Mouse (Mus musculus) embryonic fibroblast, embryonic 13.5 days (primary cell): ENCODE data around the gene Acot3.

Experiments
- CTCF ChIP-seq: IDR thresholded peaks from 2 replicates; pipeline ENCODE4 v1.5.1; 2011; ENCODE audit warnings: mild to moderate bottlenecking, control low read depth, low read length, moderate library complexity, borderline replicate concordance; ENCODE audit not compliant: insufficient read depth
- POLR2A ChIP-seq: IDR thresholded peaks from 2 replicates; pipeline ENCODE4 v1.6.1; 2011; ENCODE audit warnings: low read depth, mild to moderate bottlenecking, control low read depth, low read length, moderate library complexity

GRCm38 (mm10) chr12:84083842-84084241, 31.9 kb downstream of the Acot3 start:
- TF ChIP-seq CTCF (no peak), POLR2A (no peak)
